Mouse (Mus musculus) lung, adult 2 months (tissue): Measurements from ENCODE around the gene Ctnna3. TPM values are rescaled to one million over a fixed set of nuclear protein-coding genes. Genes with fewer than 3 reads are reported as not detected.

ENCODE experiments used
- DNase-seq: peaks from one replicate; pipeline ENCODE4 v3.0.0; 2022
- H3K4me1 ChIP-seq: fragments of 200-500 bp; 2 replicates; pipeline ENCODE4 v1.6.1; 2011; ENCODE audit warnings: low read length; ENCODE audit not compliant: control insufficient read depth, insufficient read depth
- H3K4me3 ChIP-seq: fragments of 200-500 bp; replicated peaks from 2 replicates; pipeline ENCODE3; 2011; ENCODE audit warnings: low read depth, mild to moderate bottlenecking, control low read depth, low read length; ENCODE audit errors: extremely low read depth
- CTCF ChIP-seq: fragments of 200-500 bp; IDR thresholded peaks from 2 replicates; pipeline ENCODE4 v1.5.1; 2011; ENCODE audit warnings: mild to moderate bottlenecking, low read length, control low read depth; ENCODE audit not compliant: insufficient read depth
- POLR2A ChIP-seq: fragments of 200-500 bp; IDR thresholded peaks from 2 replicates; pipeline ENCODE4 v1.6.1; 2011; ENCODE audit warnings: low read depth, mild to moderate bottlenecking, control low read depth, low read length, borderline replicate concordance; ENCODE audit errors: extremely low read depth
- WGBS: fragments of 180-500 bp; shearing (Covaris S2); methylation state at CpG from one replicate; pipeline ENCODE4 v1.1.7; 2018; 5-methylcytosine and 5-hydroxymethylcytosine counted together
- polyA plus RNA-seq: library from polyadenylated mRNA; depleted of rRNA; stranded (reverse); fragments of >200 nt; gene quantifications from 2 replicates; pipeline ENCODE4 v1.2.3, GENCODE M21; 2012

Ctnna3 gene
- polyA plus RNA-seq, 1 experiment: 0.33 TPM

GRCm38 (mm10) chr10:63945534-63945933, 515.6 kb downstream of the Ctnna3 start:
- H3K4me1 ChIP-seq: no peaks in the 10 kb centered on the region
- 75% methylated on average over 3 of the region's 3 CpGs for WGBS
- TF ChIP-seq POLR2A (no peak), CTCF (no peak)
- H3K4me3 ChIP-seq: no peak overlapping the region
- no peak for DNase-seq

DNA sequence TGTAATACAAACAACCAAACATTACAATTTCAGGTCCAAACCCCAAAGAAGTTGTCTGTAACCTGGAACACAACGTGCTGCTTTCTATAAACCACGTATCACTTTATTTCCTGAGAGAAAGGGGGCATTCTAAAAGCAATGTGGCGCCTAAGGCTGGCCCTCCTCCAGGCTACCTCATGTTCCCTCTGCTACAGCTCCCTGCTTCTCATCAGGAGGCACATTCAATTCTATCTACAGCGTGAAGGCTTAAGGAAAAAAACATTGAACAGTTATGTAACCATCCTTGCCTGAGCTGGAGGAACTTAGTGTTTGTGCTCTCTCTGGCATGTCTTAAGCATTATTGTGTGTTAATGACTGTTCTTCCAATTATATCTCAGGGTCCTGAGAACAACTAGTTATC, 517.4 kb downstream of the Ctnna3 start:
- 70% methylated on average over 4 of the region's 4 CpGs for WGBS
- no peak for DNase-seq
- Histone ChIP-seq H3K4me1 (no peaks in the 10 kb centered on the region), H3K4me3 (no peak overlapping the region)
- TF ChIP-seq CTCF: no peak
- no peak for TF ChIP-seq POLR2A

- DNase-seq: no peak
- WGBS: 29% methylated on average over 8 of the region's 8 CpGs
Measured at GRCm38 (mm10) chr10:63950867-63951266, 521.0 kb downstream of the Ctnna3 start.

GRCm38 (mm10) chr10:63951481-63951880, 521.6 kb downstream of the Ctnna3 start:
- 68% methylated on average over 1 of the region's 1 CpGs for WGBS
- TF ChIP-seq CTCF (no peak), POLR2A (no peak)
- DNase-seq: no peak
- Histone ChIP-seq H3K4me3 (no peak overlapping the region), H3K4me1 (no peaks in the 10 kb centered on the region)

More at GRCm38 (mm10) chr10:63950867-63951266, 521.0 kb downstream of the Ctnna3 start:
- Histone ChIP-seq H3K4me3 (no peak overlapping the region), H3K4me1 (no peaks in the 10 kb centered on the region)
- TF ChIP-seq POLR2A (no peak), CTCF (no peak)

DNA sequence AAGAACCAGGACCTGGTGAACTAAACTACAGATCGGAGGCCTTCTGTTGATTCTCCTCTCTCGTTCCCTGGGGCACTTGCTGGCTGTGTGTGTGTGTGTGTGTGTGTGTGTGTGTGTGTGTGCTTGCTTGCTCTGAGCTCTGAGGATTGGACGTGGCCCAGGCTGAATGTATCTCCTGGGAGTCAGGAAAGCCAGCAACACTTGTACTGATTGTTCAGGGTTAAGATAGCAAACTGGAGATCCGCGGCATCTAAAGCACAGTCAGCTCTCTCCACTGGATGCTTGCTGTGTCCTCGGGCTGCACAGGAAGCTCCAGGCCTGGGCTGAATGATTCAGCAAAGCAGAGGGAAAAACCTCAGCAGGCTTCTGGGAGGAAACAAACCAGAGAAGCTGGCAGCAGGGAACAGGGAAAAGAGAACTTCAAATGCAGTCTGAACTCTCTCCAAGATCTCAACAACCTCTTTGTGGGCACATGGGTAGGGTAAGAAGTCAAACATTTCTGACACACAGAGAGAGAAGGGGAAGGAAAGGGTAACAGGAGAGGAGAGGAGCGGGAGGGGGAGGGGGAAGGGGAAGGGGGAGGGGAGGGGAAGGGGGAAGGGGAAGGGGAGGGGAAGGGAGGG, 524.5 kb downstream of the Ctnna3 start:
- H3K4me3 ChIP-seq: no peak overlapping the region
- TF ChIP-seq POLR2A: no peak
- no peak for TF ChIP-seq CTCF
- no peak for DNase-seq
- no peaks in the 10 kb centered on the region for H3K4me1 ChIP-seq
- 19% methylated on average over 6 of the region's 7 CpGs for WGBS

DNA sequence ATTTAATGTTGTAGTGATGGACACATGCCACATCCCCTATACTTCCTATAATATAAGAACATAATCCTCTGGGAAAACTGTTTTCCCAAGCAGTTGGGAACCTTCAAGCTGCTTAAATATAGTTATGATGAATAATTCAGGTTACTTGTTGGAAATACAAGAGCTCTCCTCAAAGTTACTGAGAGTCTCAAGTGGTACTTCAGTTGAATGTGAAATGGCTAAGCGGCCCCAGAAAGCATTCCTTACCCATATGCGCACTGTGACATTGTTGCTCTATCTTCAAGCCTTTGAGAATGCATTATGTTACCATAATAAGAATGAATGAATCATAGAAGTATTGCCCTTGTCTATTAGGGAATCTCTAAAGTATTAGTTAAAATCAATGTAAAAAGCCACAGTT, 542.4 kb downstream of the Ctnna3 start:
- 74% methylated on average over 2 of the region's 2 CpGs for WGBS
- no peak for DNase-seq
- Histone ChIP-seq H3K4me3 (no peak overlapping the region), H3K4me1 (no peaks in the 10 kb centered on the region)
- TF ChIP-seq POLR2A (no peak), CTCF (no peak)

DNA sequence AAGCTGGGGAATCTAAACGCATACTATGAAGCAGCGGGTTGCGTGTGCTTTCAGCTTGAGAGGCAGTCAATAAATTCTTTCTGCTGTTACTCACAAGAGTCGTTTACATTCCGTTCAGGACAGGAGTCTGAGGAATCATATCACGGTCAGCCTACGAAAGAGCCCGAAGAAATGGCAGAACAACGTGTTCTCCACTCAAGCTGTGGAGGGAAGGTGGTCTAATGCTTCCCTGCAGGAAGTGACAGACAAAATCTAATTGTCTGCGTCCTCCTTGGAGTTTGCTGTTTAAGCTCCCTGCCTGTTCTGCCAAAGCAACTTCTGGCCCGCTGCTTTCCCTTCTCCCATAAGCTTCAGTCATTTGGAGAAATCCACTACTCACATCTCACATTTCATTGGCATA, 548.2 kb downstream of the Ctnna3 start:
- Histone ChIP-seq H3K4me3 (no peak overlapping the region), H3K4me1 (no peaks in the 10 kb centered on the region; the same call in 1 of the 2 replicates)
- 33% methylated on average over 11 of the region's 11 CpGs for WGBS
- TF ChIP-seq POLR2A (no peak), CTCF (no peak)
- DNase-seq: no peak

DNA sequence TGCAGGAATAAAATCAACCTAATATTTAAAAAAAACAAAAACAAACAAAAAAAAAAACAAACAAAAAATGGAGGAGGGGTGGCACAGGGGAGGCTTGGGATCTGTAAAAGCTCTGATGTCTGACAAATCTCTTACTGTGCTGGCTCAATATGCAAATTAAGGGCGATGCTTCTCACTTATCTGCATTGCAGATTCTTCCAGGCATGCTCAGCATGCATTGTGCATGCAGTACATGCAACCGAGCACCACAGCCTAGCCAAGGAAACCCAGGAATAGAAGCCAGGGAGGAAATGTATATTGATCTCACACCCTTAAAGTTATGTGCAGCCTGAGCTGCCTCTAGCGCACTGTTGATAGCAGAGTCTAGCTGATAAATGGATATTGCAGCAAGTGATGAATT, 548.6 kb downstream of the Ctnna3 start:
- 40% methylated on average over 3 of the region's 3 CpGs for WGBS
- Histone ChIP-seq H3K4me1 (no peaks in the 10 kb centered on the region; the same call in 1 of the 2 replicates), H3K4me3 (no peak overlapping the region)
- TF ChIP-seq POLR2A: no peak
- DNase-seq: no peak

GRCm38 (mm10) chr10:63978969-63979368, 549.1 kb downstream of the Ctnna3 start:
- no peak for DNase-seq
- WGBS: 71% methylated on average over 5 of the region's 5 CpGs
- TF ChIP-seq POLR2A (no peak), CTCF (no peak)
- Histone ChIP-seq H3K4me1 (no peaks in the 10 kb centered on the region; the same call in 1 of the 2 replicates), H3K4me3 (no peak overlapping the region)

- WGBS: 59% methylated on average over 2 of the region's 2 CpGs
Measured at GRCm38 (mm10) chr10:63979410-63979809, 549.5 kb downstream of the Ctnna3 start.

More at GRCm38 (mm10) chr10:63979410-63979809, 549.5 kb downstream of the Ctnna3 start:
- Histone ChIP-seq H3K4me1 (no peaks in the 10 kb centered on the region; the same call in 1 of the 2 replicates), H3K4me3 (no peak overlapping the region)
- DNase-seq: no peak
- TF ChIP-seq POLR2A (no peak), CTCF (no peak)
